Mouse (Mus musculus): ENCODE measurements around the gene Foxg1. TPM values are rescaled to one million over a fixed set of nuclear protein-coding genes. Genes with fewer than 3 reads are reported as not detected.

Foxg1 gene
- polyA plus RNA-seq, 1 experiment from 2014 or later = not detected

DNA sequence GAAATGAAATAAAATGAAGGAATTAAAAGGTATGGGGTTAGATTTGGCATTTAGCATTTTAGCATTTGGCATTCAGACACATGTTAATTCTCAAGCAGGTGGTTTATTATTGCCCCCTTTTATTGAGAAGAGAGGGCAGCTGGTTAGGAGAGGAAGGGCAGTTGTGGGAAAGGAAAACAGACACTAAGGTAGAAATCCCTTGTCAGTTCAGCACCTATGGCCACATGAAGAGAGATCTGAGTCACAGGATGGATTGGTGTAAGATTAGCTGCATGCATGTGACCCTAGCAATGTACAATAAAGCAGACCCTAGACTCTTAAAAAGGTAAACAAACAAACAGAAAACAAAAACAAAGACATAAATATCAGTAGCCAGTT is 15.7 kb downstream of the Foxg1 start:
- peaks cover 76% of the 10 kb centered on the region for H3K27me3 ChIP-seq (ENCODE audit: control insufficient read depth, insufficient read depth, low read length)
- no peaks in the 10 kb centered on the region for H3K36me3 ChIP-seq (ENCODE audit: control insufficient read depth, insufficient read depth, low read length)

DNA sequence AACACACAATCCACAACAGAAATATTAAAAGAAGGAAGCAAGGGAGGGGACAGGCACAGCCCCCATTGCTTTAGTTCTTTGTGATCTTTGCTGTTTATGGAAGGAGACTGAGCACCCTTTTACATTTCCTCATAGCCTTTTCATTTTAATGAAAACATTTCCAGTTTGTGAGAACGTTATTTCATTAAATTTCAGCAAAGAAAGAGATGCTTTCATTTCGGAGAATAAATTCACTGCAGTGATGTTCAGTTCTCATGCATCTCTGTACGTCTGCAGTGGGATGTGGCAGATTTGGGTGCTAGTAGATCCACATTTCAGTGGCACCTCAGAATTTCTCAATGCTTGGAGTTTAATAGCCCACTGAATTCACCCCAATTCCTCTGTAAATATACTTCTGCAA is 16.2 kb downstream of the Foxg1 start:
- no peak for ATAC-seq (ENCODE audit: low read depth)
- Histone ChIP-seq H3K9ac (replicated peaks; ENCODE audit: low read depth, low read length) (no peak overlapping the region), H3K36me3 (ENCODE audit: control insufficient read depth, insufficient read depth, low read length) (no peaks in the 10 kb centered on the region), H3K4me2 (ENCODE audit: low read depth, low read length) (no peak overlapping the region), H3K4me3 (ENCODE audit: low read depth, low read length) (no peak overlapping the region), H3K27ac (ENCODE audit: low read depth, low read length) (no peak overlapping the region), H3K9me3 (ENCODE audit: control insufficient read depth, low read length) (no peaks in the 10 kb centered on the region), H3K4me1 (ENCODE audit: control insufficient read depth, insufficient read depth, low read length) (peaks cover 6% of the 10 kb centered on the region), H3K27me3 (ENCODE audit: control insufficient read depth, insufficient read depth, low read length) (peaks cover 78% of the 10 kb centered on the region)
- WGBS = 12% methylated on average over 3 of the region's 3 CpGs

More for the DNA sequence above, 15.7 kb downstream of the Foxg1 start:
- no peak overlapping the region for H3K4me2 ChIP-seq (ENCODE audit: low read depth, low read length)
- H3K9ac ChIP-seq (replicated peaks; ENCODE audit: low read depth, low read length) = no peak overlapping the region
- no peak overlapping the region for H3K4me3 ChIP-seq (ENCODE audit: low read depth, low read length)
- no peak overlapping the region for H3K27ac ChIP-seq (ENCODE audit: low read depth, low read length)
- no peak for ATAC-seq (ENCODE audit: low read depth)
- H3K4me1 ChIP-seq (ENCODE audit: control insufficient read depth, insufficient read depth, low read length) = peaks cover 6% of the 10 kb centered on the region
- no peaks in the 10 kb centered on the region for H3K9me3 ChIP-seq (ENCODE audit: control insufficient read depth, low read length)

DNA sequence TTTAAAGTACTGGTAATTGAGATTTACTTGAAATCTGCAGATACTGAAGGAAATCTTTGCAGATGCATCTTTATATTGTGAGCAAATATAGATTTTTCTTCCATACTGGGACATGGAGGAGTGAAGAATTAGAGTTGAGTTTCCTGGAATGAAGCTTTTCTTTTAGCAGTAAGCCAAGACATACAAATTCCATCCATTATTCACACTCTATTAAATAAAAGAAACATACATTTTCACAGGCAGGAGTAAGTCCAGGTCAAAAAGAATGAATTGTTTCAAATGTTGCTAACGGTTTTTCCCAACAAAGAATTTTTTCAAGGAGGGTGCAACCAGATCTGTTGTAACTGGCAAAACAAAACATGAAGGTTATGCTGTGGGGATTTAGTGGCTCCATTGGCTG is 17.2 kb downstream of the Foxg1 start:
- Histone ChIP-seq H3K9me3 (ENCODE audit: control insufficient read depth, low read length) (no peaks in the 10 kb centered on the region), H3K4me2 (ENCODE audit: low read depth, low read length) (no peak overlapping the region), H3K9ac (replicated peaks; ENCODE audit: low read depth, low read length) (no peak overlapping the region), H3K27ac (ENCODE audit: low read depth, low read length) (no peak overlapping the region), H3K27me3 (ENCODE audit: control insufficient read depth, insufficient read depth, low read length) (peaks cover 77% of the 10 kb centered on the region), H3K4me3 (ENCODE audit: low read depth, low read length) (no peak overlapping the region), H3K4me1 (ENCODE audit: control insufficient read depth, insufficient read depth, low read length) (peaks cover 6% of the 10 kb centered on the region), H3K36me3 (ENCODE audit: control insufficient read depth, insufficient read depth, low read length) (no peaks in the 10 kb centered on the region)
- 4% methylated on average over 1 of the region's 1 CpGs for WGBS
- ATAC-seq (ENCODE audit: low read depth) = no peak

DNA sequence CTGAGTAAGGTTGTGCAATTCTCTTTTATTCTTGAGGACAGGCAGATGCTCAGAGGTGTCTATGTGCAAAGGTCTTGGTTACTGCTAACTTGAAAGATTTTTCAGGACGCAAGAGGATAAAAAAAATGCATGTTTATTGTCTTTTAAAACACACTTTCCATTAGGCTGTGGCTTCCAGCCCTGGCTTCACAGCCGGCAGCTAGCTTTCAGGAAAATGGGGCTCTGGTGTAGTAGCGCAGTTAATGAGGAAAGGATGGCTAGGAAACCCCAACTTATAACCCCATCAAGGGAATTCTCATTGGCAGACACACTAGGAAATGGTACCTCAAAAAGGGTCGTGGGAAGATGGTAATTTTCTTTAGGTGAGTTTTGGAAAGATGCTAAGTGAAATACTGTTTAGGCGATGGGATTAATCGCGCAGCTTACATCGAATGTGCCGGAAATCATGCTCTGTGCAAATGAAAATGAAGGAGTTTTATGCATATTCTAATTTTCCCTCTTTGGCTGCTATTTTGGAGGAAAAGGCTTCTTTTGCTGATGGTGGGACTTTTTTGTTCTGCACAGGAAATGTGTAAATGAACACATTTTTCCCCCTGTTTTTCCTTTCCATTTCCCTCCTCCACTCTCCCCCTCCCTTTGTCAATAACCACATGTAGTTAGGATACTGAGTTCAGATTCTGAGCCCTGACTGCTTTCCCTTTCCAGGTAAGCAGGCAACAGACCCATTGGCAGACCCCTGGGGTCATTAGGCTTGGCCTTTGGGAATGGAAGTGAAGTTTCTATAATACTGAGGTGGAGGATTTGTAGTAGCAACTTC is 17.8 kb downstream of the Foxg1 start:
- Histone ChIP-seq H3K4me2 (ENCODE audit: low read depth, low read length) (no peak overlapping the region), H3K4me3 (ENCODE audit: low read depth, low read length) (no peak overlapping the region), H3K27ac (ENCODE audit: low read depth, low read length) (no peak overlapping the region), H3K4me1 (ENCODE audit: control insufficient read depth, insufficient read depth, low read length) (peaks cover 6% of the 10 kb centered on the region), H3K9me3 (ENCODE audit: control insufficient read depth, low read length) (no peaks in the 10 kb centered on the region), H3K36me3 (ENCODE audit: control insufficient read depth, insufficient read depth, low read length) (no peaks in the 10 kb centered on the region), H3K27me3 (ENCODE audit: control insufficient read depth, insufficient read depth, low read length) (peaks cover 75% of the 10 kb centered on the region), H3K9ac (replicated peaks; ENCODE audit: low read depth, low read length) (no peak overlapping the region)
- WGBS = 1% methylated on average over 9 of the region's 9 CpGs
- ATAC-seq (ENCODE audit: low read depth) = no peak

DNA sequence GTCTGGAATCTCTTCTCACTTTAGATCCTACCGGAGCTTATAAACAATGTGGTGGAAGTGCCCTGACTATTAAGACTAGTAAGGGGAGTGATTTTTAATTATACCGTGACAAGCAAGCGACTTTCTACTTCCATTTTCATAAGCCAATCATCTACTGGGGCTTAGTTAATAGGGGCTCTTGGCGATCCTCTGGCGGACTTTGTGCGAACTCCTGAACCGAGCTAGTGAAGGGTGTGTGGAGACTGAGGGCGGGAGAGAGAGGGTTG is 18.3 kb downstream of the Foxg1 start:
- Histone ChIP-seq H3K4me3 (ENCODE audit: low read depth, low read length) (no peak overlapping the region; the same call in 1 of the 2 replicates), H3K27me3 (ENCODE audit: control insufficient read depth, insufficient read depth, low read length) (peaks cover 71% of the 10 kb centered on the region), H3K27ac (ENCODE audit: low read depth, low read length) (no peak overlapping the region), H3K9ac (replicated peaks; ENCODE audit: low read depth, low read length) (no peak overlapping the region), H3K36me3 (ENCODE audit: control insufficient read depth, insufficient read depth, low read length) (no peaks in the 10 kb centered on the region), H3K4me2 (ENCODE audit: low read depth, low read length) (peak overlapping the region; percentile 59), H3K4me1 (ENCODE audit: control insufficient read depth, insufficient read depth, low read length) (peaks cover 6% of the 10 kb centered on the region), H3K9me3 (ENCODE audit: control insufficient read depth, low read length) (no peaks in the 10 kb centered on the region)
- WGBS = 0% methylated on average over 8 of the region's 8 CpGs
- peak; percentile 41; the same call in 1 of the 2 replicates for ATAC-seq (ENCODE audit: low read depth)

DNA sequence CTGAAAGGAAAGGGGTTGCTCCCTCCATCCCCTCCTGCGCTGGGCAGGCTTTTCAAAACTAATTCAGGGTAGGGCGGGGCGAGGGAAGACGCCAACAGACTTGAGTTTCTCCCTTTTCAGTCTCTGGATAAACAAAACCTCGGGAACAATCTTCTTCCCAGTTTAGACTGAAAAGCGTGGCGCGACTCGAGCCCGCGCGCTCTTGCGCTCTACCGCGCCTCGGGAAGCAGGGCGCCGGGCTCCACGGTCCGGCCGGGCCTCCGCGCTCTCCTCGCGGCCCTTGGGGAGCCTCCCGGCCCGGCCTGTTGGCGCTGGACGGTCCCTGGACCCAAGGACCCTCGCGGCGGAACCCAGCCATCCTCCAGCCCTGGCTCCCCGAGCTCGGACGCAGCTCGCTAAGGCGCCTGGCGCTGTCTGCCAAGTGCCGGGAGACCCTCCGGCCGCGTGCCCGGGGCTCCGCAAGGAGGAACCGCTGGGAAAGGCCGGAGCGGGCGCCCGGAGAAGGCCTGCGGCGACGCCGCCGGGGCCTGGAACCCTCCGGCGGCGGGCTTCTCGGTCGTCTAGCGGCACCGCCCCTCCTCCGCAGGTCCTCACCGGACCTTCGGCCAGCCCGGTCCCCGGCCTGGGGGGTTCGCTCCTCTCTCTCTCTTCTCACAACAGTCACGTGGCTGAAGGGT is 18.8 kb downstream of the Foxg1 start:
- under 1% methylated on average over 67 of the region's 68 CpGs for WGBS
- ATAC-seq (ENCODE audit: low read depth) = peak; percentile 68; the same call in 1 of the 2 replicates
- H3K9me3 ChIP-seq (ENCODE audit: control insufficient read depth, low read length) = no peaks in the 10 kb centered on the region
- peak overlapping the region; percentile 59 for H3K4me2 ChIP-seq (ENCODE audit: low read depth, low read length)
- no peaks in the 10 kb centered on the region for H3K36me3 ChIP-seq (ENCODE audit: control insufficient read depth, insufficient read depth, low read length)
- no peak overlapping the region for H3K27ac ChIP-seq (ENCODE audit: low read depth, low read length)
- 0 out of 2 replicates have a peak overlapping the region, but pooled peaks have one; percentile 25 for H3K9ac ChIP-seq (replicated peaks; ENCODE audit: low read depth, low read length)
- H3K4me1 ChIP-seq (ENCODE audit: control insufficient read depth, insufficient read depth, low read length) = peaks cover 6% of the 10 kb centered on the region
- H3K27me3 ChIP-seq (ENCODE audit: control insufficient read depth, insufficient read depth, low read length) = peaks cover 68% of the 10 kb centered on the region
- peak overlapping the region; percentile 30 for H3K4me3 ChIP-seq (ENCODE audit: low read depth, low read length)

DNA sequence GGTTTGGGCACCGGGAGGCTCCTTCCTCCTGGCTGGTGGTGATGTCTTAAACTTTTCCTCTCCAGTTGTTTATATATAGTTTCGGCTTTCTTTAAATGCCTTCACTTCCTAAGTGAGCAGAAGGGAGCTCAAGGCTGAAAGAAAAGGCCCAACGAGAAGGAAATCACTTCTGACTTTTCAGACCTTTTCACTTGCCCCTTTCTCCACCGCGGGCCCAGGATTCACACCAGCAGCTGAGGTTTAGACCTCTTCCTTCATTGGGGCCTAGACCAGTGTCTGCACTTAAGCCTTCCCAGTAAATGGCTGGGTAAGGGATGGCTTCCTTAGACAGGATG is 19.3 kb downstream of the Foxg1 start:
- Histone ChIP-seq H3K4me1 (ENCODE audit: control insufficient read depth, insufficient read depth, low read length) (peaks cover 6% of the 10 kb centered on the region), H3K9me3 (ENCODE audit: control insufficient read depth, low read length) (no peaks in the 10 kb centered on the region), H3K27me3 (ENCODE audit: control insufficient read depth, insufficient read depth, low read length) (peaks cover 65% of the 10 kb centered on the region), H3K27ac (ENCODE audit: low read depth, low read length) (no peak overlapping the region), H3K4me3 (ENCODE audit: low read depth, low read length) (peak overlapping the region; percentile 30), H3K9ac (replicated peaks; ENCODE audit: low read depth, low read length) (no peak overlapping the region), H3K36me3 (ENCODE audit: control insufficient read depth, insufficient read depth, low read length) (no peaks in the 10 kb centered on the region), H3K4me2 (ENCODE audit: low read depth, low read length) (peak overlapping the region; percentile 59)
- ATAC-seq (ENCODE audit: low read depth) = no peak
- under 1% methylated on average over 5 of the region's 5 CpGs for WGBS

DNA sequence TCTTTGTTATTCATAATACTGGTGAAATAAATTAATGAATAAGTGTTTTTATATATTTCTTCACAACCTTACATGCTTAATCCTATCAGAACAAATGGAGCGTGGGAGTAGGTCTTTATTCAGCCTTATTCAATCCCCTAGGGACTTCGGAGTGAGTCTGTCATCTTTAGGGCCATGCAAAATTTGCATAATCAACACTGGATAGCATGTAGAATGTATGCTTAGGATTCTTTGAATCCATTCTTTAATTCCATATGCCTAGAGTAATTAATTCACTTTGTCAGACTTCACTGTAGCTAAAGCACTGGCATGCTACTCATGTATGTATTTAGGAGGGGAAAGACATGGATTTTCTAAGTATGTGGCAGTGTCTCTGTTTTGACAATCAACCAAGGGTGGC is 27.4 kb downstream of the Foxg1 start:
- Histone ChIP-seq H3K27me3 (ENCODE audit: control insufficient read depth, insufficient read depth, low read length) (0 out of 2 replicates have a peak, but pooled peaks cover 3% of the 10 kb centered on the region), H3K9ac (replicated peaks; ENCODE audit: low read depth, low read length) (no peak overlapping the region), H3K27ac (ENCODE audit: low read depth, low read length) (no peak overlapping the region), H3K9me3 (ENCODE audit: control insufficient read depth, low read length) (no peaks in the 10 kb centered on the region), H3K4me2 (ENCODE audit: low read depth, low read length) (no peak overlapping the region), H3K4me3 (ENCODE audit: low read depth, low read length) (no peak overlapping the region), H3K36me3 (ENCODE audit: control insufficient read depth, insufficient read depth, low read length) (no peaks in the 10 kb centered on the region), H3K4me1 (ENCODE audit: control insufficient read depth, insufficient read depth, low read length) (no peaks in the 10 kb centered on the region)
- ATAC-seq (ENCODE audit: low read depth) = no peak
- 47% methylated on average over 2 of the region's 2 CpGs for WGBS

DNA sequence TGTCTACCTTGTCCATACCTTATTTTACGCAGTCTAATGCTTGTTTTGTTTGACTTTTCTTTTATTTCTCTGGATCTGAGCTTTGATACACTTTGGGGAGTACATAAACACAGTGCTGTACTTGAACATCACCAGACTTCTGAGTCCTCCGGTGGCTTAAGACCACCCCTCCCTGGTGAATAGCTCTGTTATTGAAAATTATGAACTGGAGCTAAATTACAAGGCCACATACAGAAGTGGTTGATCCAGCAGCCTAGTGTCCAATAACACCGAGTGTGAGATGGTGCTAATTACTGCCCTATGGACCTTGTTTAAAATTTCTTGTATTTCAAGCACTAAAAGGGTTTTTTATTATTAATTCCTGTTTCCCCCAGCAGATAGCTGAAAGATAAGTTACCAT is 35.5 kb downstream of the Foxg1 start:
- Histone ChIP-seq H3K27ac (ENCODE audit: low read depth, low read length) (no peak overlapping the region), H3K4me3 (ENCODE audit: low read depth, low read length) (no peak overlapping the region), H3K4me2 (ENCODE audit: low read depth, low read length) (no peak overlapping the region), H3K9ac (replicated peaks; ENCODE audit: low read depth, low read length) (no peak overlapping the region), H3K9me3 (ENCODE audit: control insufficient read depth, low read length) (no peaks in the 10 kb centered on the region), H3K4me1 (ENCODE audit: control insufficient read depth, insufficient read depth, low read length) (no peaks in the 10 kb centered on the region), H3K27me3 (ENCODE audit: control insufficient read depth, insufficient read depth, low read length) (no peaks in the 10 kb centered on the region), H3K36me3 (ENCODE audit: control insufficient read depth, insufficient read depth, low read length) (no peaks in the 10 kb centered on the region)
- ATAC-seq (ENCODE audit: low read depth) = no peak
- 83% methylated on average over 3 of the region's 3 CpGs for WGBS

Measured in neural tube, embryonic 14.5 days (tissue).